Mouse (Mus musculus) forebrain, embryonic 12.5 days (tissue): Measurements from ENCODE around the gene Celsr3. TPM values are rescaled to one million over a fixed set of nuclear protein-coding genes. Genes with fewer than 3 reads are reported as not detected.

ENCODE experiments used
- microRNA-seq: library from miRNA; unstranded; fragments of <30 nt; microRNA quantifications from one replicate; pipeline ENCODE4, GENCODE M21; 2017
- polyA plus RNA-seq: library from polyadenylated mRNA; unstranded; fragments of >200 nt; fragmentation: Nextera tagmentation; extraction: Ambion mirVana; gene quantifications from 2 replicates; pipeline ENCODE4 v1.2.1, GENCODE M21; 2016

Celsr3 gene
- polyA plus RNA-seq, 1 experiment from 2014 or later, result 13.0 TPM

Small RNA genes within 50 kb of the gene (microRNA-seq; reads per million reads assigned to microRNA genes)
- not detected for gene Gm23156

Other genes starting within 250 kb of the Celsr3 start
- 254 and 285 TPM in 2 replicates for gene Wdr6, start 247.6 kb upstream of the Celsr3 start, polyA plus RNA-seq
- 16.2 and 18.4 TPM in 2 replicates for gene P4htm, start 228.7 kb upstream of the Celsr3 start, polyA plus RNA-seq
- gene Arih2, start 176.9 kb upstream of the Celsr3 start, polyA plus RNA-seq, result 56.4 and 57.9 TPM in 2 replicates
- gene Slc25a20, start 164.2 kb upstream of the Celsr3 start, polyA plus RNA-seq, result 35.4 and 37.0 TPM in 2 replicates
- 55.8 and 56.9 TPM in 2 replicates for gene Prkar2a, start 137.0 kb upstream of the Celsr3 start, polyA plus RNA-seq
- gene Ip6k2, start 42.5 kb upstream of the Celsr3 start, polyA plus RNA-seq, result 124 and 140 TPM in 2 replicates
- 14.3 and 17.3 TPM in 2 replicates for gene Nckipsd, start 18.0 kb upstream of the Celsr3 start, polyA plus RNA-seq
- 12.4 and 13.1 TPM in 2 replicates for gene Slc26a6, start 27.0 kb downstream of the Celsr3 start, polyA plus RNA-seq
- not detected in 2 replicates for gene Tmem89, start 88.3 kb downstream of the Celsr3 start, polyA plus RNA-seq
- gene Uqcrc1, start 110.3 kb downstream of the Celsr3 start, polyA plus RNA-seq, result 353 and 359 TPM in 2 replicates
- gene Col7a1, start 127.3 kb downstream of the Celsr3 start, polyA plus RNA-seq, result 2.2 and 3.2 TPM in 2 replicates
- not detected in 2 replicates for gene Ucn2, start 159.7 kb downstream of the Celsr3 start, polyA plus RNA-seq
- gene Pfkfb4, start 165.5 kb downstream of the Celsr3 start, polyA plus RNA-seq, result 16.5 and 18.4 TPM in 2 replicates
- 35.6 and 37.3 TPM in 2 replicates for gene Shisa5, start 212.2 kb downstream of the Celsr3 start, polyA plus RNA-seq
- gene Trex1, start 233.4 kb downstream of the Celsr3 start, polyA plus RNA-seq, result 8.4 and 8.9 TPM in 2 replicates
- 32.4 and 32.5 TPM in 2 replicates for gene Atrip, start 247.8 kb downstream of the Celsr3 start, polyA plus RNA-seq